Mouse (Mus musculus) G1E (cell line): ENCODE measurements around the gene Neurl4.

ENCODE experiments used
- CTCF ChIP-seq: IDR thresholded peaks from 2 replicates; pipeline ENCODE4 v1.5.1; 2012; ENCODE audit warnings: low read depth, low read length, inconsistent platforms, mixed read lengths
- GATA1 ChIP-seq: IDR thresholded peaks from 2 replicates; pipeline ENCODE4 v1.6.1; 2012; ENCODE audit warnings: borderline replicate concordance, low read length, inconsistent platforms, mixed read lengths
- POLR2AphosphoS5 ChIP-seq: IDR thresholded peaks from 2 replicates; pipeline ENCODE4 v1.6.1; 2012; ENCODE audit warnings: low read depth, low read length, inconsistent platforms; ENCODE audit not compliant: insufficient replicate concordance
- TAL1 ChIP-seq: conservative IDR thresholded peaks from 2 replicates; pipeline ENCODE4 v1.6.1; 2012; ENCODE audit warnings: low read depth, low read length, inconsistent platforms, mixed read lengths

GRCm38 (mm10) chr11:69947337-69948065, 46.6 kb downstream of the Neurl4 start:
- TF ChIP-seq CTCF (no peak), GATA1 (no peak), TAL1 (no peak), POLR2AphosphoS5 (no peak)
